Mouse (Mus musculus): ENCODE measurements around the gene Lrp3.

DNA sequence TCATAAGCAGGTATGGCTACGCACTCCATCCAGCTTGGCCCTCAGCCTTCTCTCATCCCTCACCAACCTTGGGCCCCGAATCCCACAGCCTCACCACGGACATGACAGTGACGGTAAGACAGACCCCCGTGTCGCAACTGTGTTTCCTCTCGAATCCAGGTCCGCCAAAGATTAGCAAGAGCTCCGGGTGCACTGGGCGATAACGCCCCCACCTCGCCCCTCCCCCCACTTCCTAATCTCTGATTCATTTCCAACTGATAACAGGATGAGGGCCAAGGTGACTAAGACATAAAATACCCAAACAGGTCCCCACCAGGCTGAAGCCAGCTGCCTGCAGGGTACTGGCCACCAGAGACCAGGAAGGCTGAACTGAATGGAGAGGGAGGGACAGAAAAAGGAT lies 60.8 kb downstream of the Lrp3 start:
- TF ChIP-seq CTCF (IDR thresholded peaks at IDR 0.05; ENCODE audit: borderline replicate concordance, insufficient read depth, low read length) (no peak), POLR2A (IDR thresholded peaks at IDR 0.05; ENCODE audit: low read depth, low read length) (no peak)

Data from embryonic fibroblast, embryonic 13.5 days (primary cell).